Mouse (Mus musculus) thymus, adult 18-20 months (tissue): ENCODE results near the gene Caly.
A peak's percentile ranks its signal among the peaks of the same experiment; 100 is the strongest.

Source experiments
- DNase-seq, 2 experiments: peaks; one replicate each; pipeline ENCODE4 v3.0.0; 2022; ENCODE audit warnings: mixed read lengths in 2 of 2

The Caly gene

DNA sequence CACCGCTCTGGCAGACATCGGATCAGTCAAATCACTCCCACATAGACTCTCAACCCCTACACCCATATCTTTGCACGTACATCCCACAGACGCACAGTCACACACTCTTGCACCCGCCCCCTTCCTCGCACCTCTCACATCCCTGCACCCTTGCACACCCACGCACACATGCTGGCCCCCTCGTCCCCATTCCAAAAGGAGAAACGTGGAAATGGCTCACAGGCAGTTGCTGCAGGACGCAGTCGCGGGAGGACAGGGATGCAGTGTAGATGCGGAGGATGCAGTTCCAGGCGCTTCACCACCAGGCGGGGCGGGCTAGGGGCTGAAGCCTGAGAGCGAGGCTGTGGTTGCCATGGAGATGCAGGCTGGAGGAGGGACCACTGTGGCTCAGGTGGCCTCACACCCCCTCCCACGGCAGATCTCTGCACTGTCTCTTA lies at the start of gene Caly:
Gene Caly, minus strand, starts transcription at position 307 of the 437 bp plus-strand sequence.
- DNase-seq: no peak

DNA sequence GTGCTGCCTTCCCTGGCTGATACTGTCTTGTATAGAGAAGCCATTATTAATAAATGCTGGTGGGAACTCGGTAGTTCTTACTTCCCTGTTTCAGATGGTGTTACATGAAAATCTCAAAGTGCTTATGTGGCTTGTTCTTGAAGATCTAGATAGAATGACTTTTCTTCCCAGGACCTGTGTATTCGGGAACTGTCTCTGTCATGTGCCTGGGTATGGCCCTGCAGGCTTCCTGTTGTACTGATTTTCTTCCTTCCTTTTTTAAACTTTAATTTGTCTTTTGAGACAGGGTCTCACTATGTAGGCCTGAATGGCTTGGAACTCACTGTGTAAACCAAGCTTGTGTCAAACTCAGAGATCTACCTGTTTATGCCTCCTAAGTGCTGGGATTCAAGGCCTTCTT lies 45.6 kb upstream of the Caly start:
- no peak for DNase-seq

GRCm38 (mm10) chr7:140126934-140127333 lies 44.6 kb upstream of the Caly start:
- no peak for DNase-seq

GRCm38 (mm10) chr7:140126022-140126350 lies 43.6 kb upstream of the Caly start:
- peak in 1 of 2 experiments; percentile 13 for DNase-seq

- DNase-seq: peak; percentile 87 to 89
Measured at GRCm38 (mm10) chr7:140125278-140126021, 43.1 kb upstream of the Caly start.

DNA sequence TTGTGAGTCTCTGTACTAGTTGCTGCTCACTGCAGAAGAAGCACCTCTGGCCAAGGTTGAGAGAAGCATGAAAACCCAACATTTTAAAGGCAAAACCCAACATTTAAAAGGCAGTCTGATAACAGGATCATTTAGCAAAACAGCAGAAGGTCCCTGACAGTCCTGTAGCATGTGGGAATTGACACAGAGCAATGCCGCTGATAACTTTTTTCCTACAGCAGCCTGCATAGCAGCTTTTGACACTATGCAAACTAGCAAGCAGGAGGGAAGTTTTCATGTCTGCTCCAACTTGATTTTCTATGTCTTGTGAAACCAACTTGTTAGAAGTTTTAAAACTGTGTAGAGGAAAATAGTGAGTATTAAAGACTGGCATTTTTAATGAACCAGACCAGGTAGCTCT lies 42.0 kb upstream of the Caly start:
- DNase-seq: no peak

DNA sequence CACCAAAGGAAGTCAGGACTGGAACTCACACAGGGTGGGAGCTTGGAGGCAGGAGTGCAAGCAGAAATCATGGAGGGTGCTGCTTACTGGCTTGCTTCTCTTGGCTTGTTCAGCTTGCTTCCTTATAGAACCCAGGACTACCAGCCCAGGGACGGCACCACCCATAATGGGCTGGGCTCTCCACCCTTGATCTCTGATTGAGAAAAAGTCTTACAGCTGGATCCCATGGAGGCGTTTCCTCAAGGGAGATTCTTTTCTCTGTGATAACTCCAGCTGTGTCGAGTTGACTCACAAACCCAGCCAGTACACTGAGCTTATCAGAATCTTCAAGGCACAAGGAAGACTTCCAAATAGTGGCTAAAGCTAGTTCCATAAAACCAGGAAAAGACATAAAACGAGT lies 40.4 kb upstream of the Caly start:
- no peak for DNase-seq

- no peak for DNase-seq
Measured at GRCm38 (mm10) chr7:140121338-140121910, 39.1 kb upstream of the Caly start.

DNA sequence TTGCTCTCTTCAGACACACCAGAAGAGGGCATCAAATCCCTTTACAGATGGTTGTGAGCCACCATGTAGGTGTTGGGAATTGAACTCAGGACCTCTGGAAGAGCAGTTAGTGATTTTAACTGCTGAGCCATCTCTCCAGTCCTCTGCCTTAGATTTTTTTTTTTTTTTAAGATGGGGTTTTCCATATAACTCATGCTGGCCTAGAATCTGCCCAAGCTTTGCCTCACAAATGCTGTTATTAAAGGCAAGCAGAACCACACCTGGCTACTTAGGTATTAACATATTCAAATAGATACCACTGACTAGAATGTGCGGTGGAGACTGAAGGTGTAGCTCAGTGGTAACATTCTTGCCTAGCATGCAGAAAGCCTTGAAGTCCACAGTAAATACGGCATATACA lies 38.1 kb upstream of the Caly start:
- no peak for DNase-seq

- peak; percentile 83 to 87 for DNase-seq
Measured at GRCm38 (mm10) chr7:140116329-140117054, 34.1 kb upstream of the Caly start, which contains the start of gene Echs1. TSS of gene Echs1 (minus strand) at chr7:140116476.

DNA sequence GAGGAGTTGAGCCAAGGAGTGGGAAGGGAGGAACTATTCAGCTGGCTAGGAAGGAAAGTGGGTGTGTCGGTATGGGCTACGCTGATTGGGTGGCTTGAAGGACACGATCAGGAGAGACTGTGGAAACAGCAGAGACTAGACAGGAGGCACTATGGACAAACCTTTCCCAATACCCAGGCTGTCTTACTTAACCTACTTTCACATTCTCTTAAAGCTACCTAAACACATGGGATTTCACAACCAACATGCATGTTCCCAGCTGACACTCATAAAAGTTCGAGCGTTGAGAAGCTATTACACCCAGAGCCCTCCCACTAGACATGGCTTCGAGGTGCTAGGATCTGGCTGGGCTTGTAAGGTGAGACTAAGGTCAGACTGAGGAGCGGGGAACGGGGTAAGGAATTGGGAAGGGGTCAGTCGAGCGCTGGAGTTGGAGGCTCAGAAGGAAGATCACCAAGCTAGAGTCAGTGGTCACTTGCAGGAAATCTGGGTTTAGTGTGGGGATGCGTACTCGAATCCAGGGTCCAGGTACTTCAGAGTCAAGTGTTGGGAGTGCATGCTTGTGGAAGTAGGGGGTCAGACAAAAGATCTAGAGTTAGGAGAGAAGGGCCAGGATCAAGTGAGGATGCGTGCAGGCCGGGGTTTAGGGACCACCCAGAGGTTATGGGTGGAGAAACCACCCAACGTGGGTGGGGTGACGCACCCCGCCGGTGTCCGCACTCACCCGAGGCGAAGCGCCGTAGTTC lies 33.4 kb upstream of the Caly start, which contains the start of gene Paox:
Gene Paox, plus strand, starts transcription at position 217 of the 746 bp plus-strand sequence.
- DNase-seq: peak in 1 of 2 experiments; percentile 15

DNA sequence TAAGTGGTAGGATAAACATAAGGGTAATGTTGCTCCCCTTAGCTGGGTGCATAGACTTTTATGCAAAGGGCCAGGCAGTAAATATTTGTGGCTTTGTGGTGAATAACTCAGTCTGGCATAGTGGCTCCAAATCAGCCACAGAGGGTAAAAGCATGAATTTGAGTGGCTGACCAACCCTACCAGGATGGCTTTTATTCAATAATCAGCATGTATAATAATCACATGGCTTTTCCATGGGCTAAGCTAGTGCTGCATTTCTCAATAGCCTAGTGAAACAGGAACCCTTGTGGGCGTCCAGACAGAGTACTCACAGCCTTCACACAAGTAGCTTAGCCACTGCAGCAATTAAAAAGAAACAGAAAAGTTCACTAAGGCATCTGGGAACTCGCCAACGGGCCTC lies 29.6 kb upstream of the Caly start:
- no peak for DNase-seq

DNA sequence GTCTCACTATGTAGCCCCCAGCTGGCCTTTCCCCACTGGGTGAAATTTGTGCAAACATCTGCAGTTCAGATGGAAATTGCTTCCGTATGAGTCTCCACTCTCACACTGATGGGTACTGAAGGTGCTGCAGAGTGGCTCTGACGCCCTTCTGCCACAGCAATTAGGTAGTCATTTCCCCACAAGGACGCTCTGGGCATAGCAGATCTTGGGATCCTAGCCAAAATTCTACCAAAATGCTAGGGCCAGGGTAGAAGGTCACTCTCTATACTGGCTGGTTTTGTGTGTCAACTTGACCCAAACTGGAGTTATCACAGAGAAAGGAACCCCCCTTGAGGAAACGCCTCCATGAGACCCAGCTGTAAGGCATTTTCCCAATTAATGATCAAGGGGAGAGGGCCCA lies 21.7 kb upstream of the Caly start:
- DNase-seq: no peak

GRCm38 (mm10) chr7:140101993-140102860 lies 19.9 kb upstream of the Caly start, which contains the start of gene Fuom:
TSS of gene Fuom (minus strand) at chr7:140102441.
- DNase-seq: peak; percentile 71 to 78

DNA sequence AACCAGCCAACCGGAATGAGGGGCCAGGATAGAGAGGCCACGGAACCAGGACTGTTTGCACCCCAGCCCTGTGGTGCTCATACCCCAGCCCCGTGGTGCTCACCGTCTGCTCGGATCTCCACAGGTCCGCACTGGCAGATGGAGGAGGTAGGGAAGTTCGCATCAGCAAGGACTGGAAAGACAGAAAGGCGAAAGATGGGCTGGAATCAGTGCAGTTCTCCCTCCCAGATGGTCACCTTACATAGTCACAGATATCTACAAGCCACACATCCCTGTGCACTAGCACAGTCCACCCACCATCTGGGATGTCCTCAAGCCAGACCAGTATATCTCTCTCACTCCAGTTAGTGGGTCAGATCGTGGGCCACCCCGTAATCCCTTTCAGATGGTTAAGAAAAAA lies 19.1 kb upstream of the Caly start:
- DNase-seq: no peak

- no peak for DNase-seq
Measured at GRCm38 (mm10) chr7:140098466-140098865, 16.1 kb upstream of the Caly start.

- DNase-seq: no peak
Measured at GRCm38 (mm10) chr7:140096055-140096454, 13.7 kb upstream of the Caly start.

- no peak for DNase-seq
Measured at GRCm38 (mm10) chr7:140095556-140095955, 13.2 kb upstream of the Caly start.

DNA sequence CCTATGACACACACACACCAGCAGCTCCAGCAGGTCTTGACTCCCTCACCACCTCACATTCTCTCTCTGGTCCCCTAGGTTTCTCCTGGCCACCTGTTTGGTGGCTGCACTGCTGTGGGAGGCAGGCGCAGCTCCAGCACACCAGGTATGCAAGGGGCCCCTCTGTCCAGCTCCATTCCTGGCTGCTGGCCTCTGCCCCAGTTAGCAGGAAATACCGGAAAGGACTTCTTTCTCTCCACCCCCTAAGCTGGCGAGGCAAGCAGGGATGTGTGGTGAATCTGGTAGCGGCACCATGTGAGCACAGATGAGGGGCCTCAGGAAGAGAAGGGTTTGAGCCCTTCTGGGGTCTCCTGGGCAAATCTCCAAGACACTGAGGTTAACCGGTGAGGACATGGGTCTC lies 12.6 kb upstream of the Caly start:
- DNase-seq: no peak

- no peak for DNase-seq
Measured at GRCm38 (mm10) chr7:140092924-140093528, 10.7 kb upstream of the Caly start, which contains the start of gene Prap1. TSS of gene Prap1 (plus strand) at chr7:140093395.

- no peak for DNase-seq
Measured at GRCm38 (mm10) chr7:140090601-140091000, 8.3 kb upstream of the Caly start.
